Mouse (Mus musculus) small intestine, adult 2 months (tissue): ENCODE results near the gene Acot4.
"Not testable (repeated sequence)": the region's sequence is repeated elsewhere in the genome, so short reads cannot be mapped to it uniquely, and the experiment has no call there.

Source experiments
- CTCF ChIP-seq: fragments of 200-500 bp; IDR thresholded peaks from 2 replicates; pipeline ENCODE4 v1.5.1; 2012; ENCODE audit warnings: low read depth, mild to moderate bottlenecking, control low read depth, inconsistent platforms, low read length, moderate library complexity, mixed read lengths; ENCODE audit not compliant: insufficient replicate concordance, insufficient read length; ENCODE audit errors: extremely low read depth
- POLR2A ChIP-seq: fragments of 200-500 bp; IDR thresholded peaks from 2 replicates; pipeline ENCODE4 v1.6.1; 2012; ENCODE audit warnings: low read depth, mild to moderate bottlenecking, control low read depth, inconsistent platforms, low read length, moderate library complexity

- TF ChIP-seq CTCF, POLR2A: not testable (repeated sequence)
These were observed 522 bp downstream of the Acot4 start, which contains the start of gene Gm49366 for GRCm38 (mm10) chr12:84038691-84039111.
